Mouse (Mus musculus): ENCODE data around the gene Mknk1. TPM values are rescaled to one million over a fixed set of nuclear protein-coding genes. Genes with fewer than 3 reads are reported as not detected.

Gene Mknk1
- total RNA-seq, 2 experiments from 2014 or later: 37.6 to 38.7 TPM

- H3K27ac ChIP-seq: no peak overlapping the region
- H3K4me3 ChIP-seq: no peak overlapping the region; the same call in 1 of the 2 replicates
- no peak for DNase-seq (ENCODE audit: extremely low spot score in 1 of 2, low spot score in 2 of 2)
- no peak for TF ChIP-seq CTCF (IDR thresholded peaks at IDR 0.05)
- intact Hi-C loops (cut with DNase I): no loop called here
These were observed 11.9 kb upstream of the Mknk1 start for GRCm38 (mm10) chr4:115827066-115827465.

- H3K27ac ChIP-seq: peak overlapping the region; percentile 87; the same call in 1 of the 2 replicates
- TF ChIP-seq CTCF (IDR thresholded peaks at IDR 0.05): no peak; the same call in 1 of the 2 replicates
- H3K4me3 ChIP-seq: peak overlapping the region; percentile 91
- no peak for DNase-seq (ENCODE audit: extremely low spot score in 1 of 2, low spot score in 2 of 2)
- intact Hi-C loops (cut with DNase I): no loop called here
These were observed 11.5 kb upstream of the Mknk1 start for GRCm38 (mm10) chr4:115827535-115827887.

- H3K27ac ChIP-seq: peak within 1 kb of the TSS; percentile 87
- intact Hi-C loops (cut with DNase I): no loop called here
- peak within 1 kb of the TSS; percentile 91 for H3K4me3 ChIP-seq
- DNase-seq (ENCODE audit: extremely low spot score in 1 of 2, low spot score in 2 of 2): peak; percentile 56 to 58
- no peak for TF ChIP-seq CTCF (IDR thresholded peaks at IDR 0.05)
These were observed 11.0 kb upstream of the Mknk1 start, which contains the start of gene Mob3c for GRCm38 (mm10) chr4:115827888-115828571. Mob3c (plus strand) TSS chr4:115828092.

GRCm38 (mm10) chr4:115828572-115828902 lies 10.5 kb upstream of the Mknk1 start:
- Histone ChIP-seq H3K27ac (no peak overlapping the region), H3K4me3 (peak overlapping the region; percentile 91)
- TF ChIP-seq CTCF (IDR thresholded peaks at IDR 0.05): no peak
- DNase-seq (ENCODE audit: extremely low spot score in 1 of 2, low spot score in 2 of 2): no peak
- intact Hi-C loops (cut with DNase I): no loop called here

GRCm38 (mm10) chr4:115830491-115830890 lies 8.5 kb upstream of the Mknk1 start:
- no peak for DNase-seq (ENCODE audit: extremely low spot score in 1 of 2, low spot score in 2 of 2)
- H3K27ac ChIP-seq: no peak overlapping the region
- H3K4me3 ChIP-seq: no peak overlapping the region
- TF ChIP-seq CTCF (IDR thresholded peaks at IDR 0.05): no peak
- intact Hi-C loops (cut with DNase I): no loop called here

- no peak overlapping the region for H3K27ac ChIP-seq
- no peak for DNase-seq (ENCODE audit: extremely low spot score in 1 of 2, low spot score in 2 of 2)
- no peak overlapping the region for H3K4me3 ChIP-seq
- intact Hi-C loops (cut with DNase I): no loop called here
- no peak for TF ChIP-seq CTCF (IDR thresholded peaks at IDR 0.05)
These were observed 7.8 kb upstream of the Mknk1 start for GRCm38 (mm10) chr4:115831221-115831620.

- TF ChIP-seq CTCF (IDR thresholded peaks at IDR 0.05): no peak
- Histone ChIP-seq H3K4me3 (no peak overlapping the region), H3K27ac (no peak overlapping the region)
- DNase-seq (ENCODE audit: extremely low spot score in 1 of 2, low spot score in 2 of 2): no peak
- intact Hi-C loops (cut with DNase I): no loop called here
These were observed 7.0 kb upstream of the Mknk1 start for GRCm38 (mm10) chr4:115832040-115832439.

- H3K27ac ChIP-seq: no peak overlapping the region
- intact Hi-C loops (cut with DNase I): no loop called here
- no peak for TF ChIP-seq CTCF (IDR thresholded peaks at IDR 0.05)
- no peak for DNase-seq (ENCODE audit: extremely low spot score in 1 of 2, low spot score in 2 of 2)
- no peak overlapping the region for H3K4me3 ChIP-seq
These were observed 3.4 kb upstream of the Mknk1 start for GRCm38 (mm10) chr4:115835576-115835975.

- DNase-seq (ENCODE audit: extremely low spot score in 1 of 2, low spot score in 2 of 2): no peak
- Histone ChIP-seq H3K4me3 (no peak overlapping the region), H3K27ac (no peak overlapping the region)
- TF ChIP-seq CTCF (IDR thresholded peaks at IDR 0.05): no peak
- intact Hi-C loops (cut with DNase I): loop anchor here (2.0 kb wide), 1 partner anchor 53 kb away; the partner anchor contains the start of gene Atpaf1
These were observed 802 bp upstream of the Mknk1 start for GRCm38 (mm10) chr4:115838196-115838595.

GRCm38 (mm10) chr4:115839956-115840355 lies 958 bp downstream of the Mknk1 start:
- no peak for TF ChIP-seq CTCF (IDR thresholded peaks at IDR 0.05)
- intact Hi-C loops (cut with DNase I): loop anchor here (2.0 kb wide), 1 partner anchor 55 kb away; the partner anchor contains the start of gene Atpaf1
- DNase-seq (ENCODE audit: extremely low spot score in 1 of 2, low spot score in 2 of 2): no peak
- peak overlapping the region; percentile 71 for H3K4me3 ChIP-seq
- no peak overlapping the region; the same call in 1 of the 2 replicates for H3K27ac ChIP-seq

GRCm38 (mm10) chr4:115840842-115841241 lies 1.8 kb downstream of the Mknk1 start:
- intact Hi-C loops (cut with DNase I): no loop called here
- no peak for DNase-seq (ENCODE audit: extremely low spot score in 1 of 2, low spot score in 2 of 2)
- Histone ChIP-seq H3K27ac (no peak overlapping the region), H3K4me3 (no peak overlapping the region)
- TF ChIP-seq CTCF (IDR thresholded peaks at IDR 0.05): no peak

GRCm38 (mm10) chr4:115846656-115847055 lies 7.7 kb downstream of the Mknk1 start:
- H3K27ac ChIP-seq: no peak overlapping the region
- H3K4me3 ChIP-seq: no peak overlapping the region
- intact Hi-C loops (cut with DNase I): no loop called here
- no peak for DNase-seq (ENCODE audit: extremely low spot score in 1 of 2, low spot score in 2 of 2)
- TF ChIP-seq CTCF (IDR thresholded peaks at IDR 0.05): no peak

- Histone ChIP-seq H3K27ac (peak overlapping the region; percentile 13; the same call in 1 of the 2 replicates), H3K4me3 (no peak overlapping the region)
- peak; percentile 26 for TF ChIP-seq CTCF (IDR thresholded peaks at IDR 0.05)
- no peak for DNase-seq (ENCODE audit: extremely low spot score in 1 of 2, low spot score in 2 of 2)
- intact Hi-C loops (cut with DNase I): no loop called here
These were observed 8.4 kb downstream of the Mknk1 start for GRCm38 (mm10) chr4:115847377-115847776.
